Mouse (Mus musculus) testis, adult 2 months (tissue): ENCODE data around the gene Dntt. TPM values are rescaled to one million over a fixed set of nuclear protein-coding genes. Genes with fewer than 3 reads are reported as not detected.

Source experiments
- H3K27ac ChIP-seq: fragments of 200-500 bp; 2 replicates; pipeline ENCODE4 v1.5.1; 2012; ENCODE audit warnings: low read depth, low read length; ENCODE audit not compliant: control insufficient read depth, insufficient read depth
- H3K27me3 ChIP-seq: fragments of 200-500 bp; 2 replicates; pipeline ENCODE4 v1.6.1; 2012; ENCODE audit warnings: mild to moderate bottlenecking, low read length, moderate library complexity; ENCODE audit not compliant: control insufficient read depth, insufficient read depth
- H3K36me3 ChIP-seq: fragments of 200-500 bp; 2 replicates; pipeline ENCODE4 v1.6.1; 2012; ENCODE audit warnings: mild to moderate bottlenecking, low read length; ENCODE audit not compliant: control insufficient read depth, insufficient read depth
- H3K4me1 ChIP-seq: fragments of 200-500 bp; 2 replicates; pipeline ENCODE4 v1.6.1; 2012; ENCODE audit warnings: low read length; ENCODE audit not compliant: control insufficient read depth, insufficient read depth
- H3K4me3 ChIP-seq: fragments of 200-500 bp; 2 replicates; pipeline ENCODE4 v1.5.1; 2012; ENCODE audit warnings: low read depth, mild to moderate bottlenecking, low read length, moderate library complexity, mixed read lengths; ENCODE audit not compliant: control insufficient read depth
- CTCF ChIP-seq: fragments of 200-500 bp; IDR thresholded peaks from 2 replicates; pipeline ENCODE4 v1.5.1; 2012; ENCODE audit warnings: low read depth, mild to moderate bottlenecking, inconsistent platforms, low read length, moderate library complexity; ENCODE audit not compliant: control insufficient read depth, insufficient read depth, insufficient replicate concordance
- POLR2A ChIP-seq: fragments of 200-500 bp; IDR thresholded peaks from 2 replicates; pipeline ENCODE4 v1.6.1; 2012; ENCODE audit warnings: low read depth, mild to moderate bottlenecking, inconsistent platforms, low read length, moderate library complexity; ENCODE audit not compliant: control insufficient read depth
- polyA plus RNA-seq: library from polyadenylated mRNA; depleted of rRNA; stranded (reverse); fragments of >200 nt; gene quantifications from 2 replicates; pipeline ENCODE4 v1.2.3, GENCODE M21; 2012

The Dntt gene
- polyA plus RNA-seq, 1 experiment = 0.25 TPM

GRCm38 (mm10) chr19:40998469-40999170 is 30.5 kb upstream of the Dntt start:
- Histone ChIP-seq H3K27ac (no peak overlapping the region), H3K36me3 (no peaks in the 10 kb centered on the region), H3K27me3 (no peaks in the 10 kb centered on the region), H3K4me3 (no peak overlapping the region), H3K4me1 (no peaks in the 10 kb centered on the region)
- TF ChIP-seq POLR2A (no peak), CTCF (no peak)

DNA sequence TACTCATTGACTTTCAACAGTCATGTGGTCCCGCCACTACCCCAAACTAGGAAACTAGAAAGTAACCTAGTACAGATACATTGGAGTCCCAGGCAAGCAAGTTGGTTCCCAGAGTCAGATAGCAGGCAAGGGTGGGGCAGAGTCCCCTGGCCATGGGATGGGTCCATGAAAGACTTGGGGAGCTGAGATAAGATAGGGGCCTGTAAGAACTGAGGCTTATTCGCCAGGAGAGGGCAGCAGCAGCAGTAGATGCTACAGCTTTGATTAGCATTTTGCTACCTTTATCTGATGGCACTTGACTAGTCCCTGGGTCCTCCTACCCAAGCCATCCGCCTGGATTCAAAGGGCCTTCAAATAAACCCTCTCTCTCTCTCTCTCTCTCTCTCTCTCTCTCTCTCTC is 29.5 kb upstream of the Dntt start:
- Histone ChIP-seq H3K4me1 (no peaks in the 10 kb centered on the region), H3K36me3 (no peaks in the 10 kb centered on the region), H3K4me3 (no peak overlapping the region), H3K27ac (no peak overlapping the region), H3K27me3 (no peaks in the 10 kb centered on the region)
- TF ChIP-seq POLR2A = no peak
- TF ChIP-seq CTCF = no peak

DNA sequence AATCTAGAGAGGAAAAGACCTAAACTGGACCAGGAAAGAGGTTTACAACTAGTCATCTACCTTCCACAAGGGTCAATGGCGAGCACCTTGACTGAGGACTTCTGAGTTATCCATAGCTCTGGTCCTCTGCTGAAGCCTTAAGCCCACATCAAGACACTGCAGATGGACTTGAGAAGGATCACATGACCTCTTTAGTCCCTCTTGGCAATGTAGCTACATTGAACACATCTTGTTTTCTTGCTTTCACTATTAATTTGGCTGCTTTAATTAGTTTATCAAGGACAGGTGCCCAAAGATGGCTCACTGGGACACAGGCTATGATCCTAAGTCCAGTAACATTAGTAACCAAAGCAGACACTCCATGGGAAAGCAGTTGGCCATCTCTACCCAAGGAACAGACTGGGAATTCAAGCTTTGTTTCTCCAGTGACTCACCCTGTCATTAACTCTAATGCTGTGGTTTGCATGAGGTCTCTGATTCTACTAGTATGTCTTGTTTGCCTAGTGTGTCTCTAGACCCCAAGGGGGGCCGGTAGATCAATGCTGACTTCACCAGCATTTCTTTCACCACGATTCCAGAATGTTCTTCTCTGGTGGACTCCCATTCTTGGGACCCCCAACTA is 25.3 kb upstream of the Dntt start:
- TF ChIP-seq CTCF = no peak
- no peak for TF ChIP-seq POLR2A
- Histone ChIP-seq H3K36me3 (no peaks in the 10 kb centered on the region), H3K4me3 (no peak overlapping the region), H3K27ac (no peak overlapping the region), H3K27me3 (no peaks in the 10 kb centered on the region), H3K4me1 (no peaks in the 10 kb centered on the region)

GRCm38 (mm10) chr19:41006621-41007020 is 22.5 kb upstream of the Dntt start:
- H3K27ac ChIP-seq = no peak overlapping the region
- no peaks in the 10 kb centered on the region for H3K36me3 ChIP-seq
- H3K4me1 ChIP-seq = no peaks in the 10 kb centered on the region
- H3K4me3 ChIP-seq = no peak overlapping the region
- TF ChIP-seq CTCF (no peak), POLR2A (no peak)
- no peaks in the 10 kb centered on the region for H3K27me3 ChIP-seq

- Histone ChIP-seq H3K27me3 (no peaks in the 10 kb centered on the region), H3K27ac (no peak overlapping the region), H3K4me3 (no peak overlapping the region), H3K36me3 (no peaks in the 10 kb centered on the region), H3K4me1 (no peaks in the 10 kb centered on the region)
- TF ChIP-seq CTCF (no peak), POLR2A (no peak)
Measured at GRCm38 (mm10) chr19:41007326-41007725, 21.7 kb upstream of the Dntt start.

DNA sequence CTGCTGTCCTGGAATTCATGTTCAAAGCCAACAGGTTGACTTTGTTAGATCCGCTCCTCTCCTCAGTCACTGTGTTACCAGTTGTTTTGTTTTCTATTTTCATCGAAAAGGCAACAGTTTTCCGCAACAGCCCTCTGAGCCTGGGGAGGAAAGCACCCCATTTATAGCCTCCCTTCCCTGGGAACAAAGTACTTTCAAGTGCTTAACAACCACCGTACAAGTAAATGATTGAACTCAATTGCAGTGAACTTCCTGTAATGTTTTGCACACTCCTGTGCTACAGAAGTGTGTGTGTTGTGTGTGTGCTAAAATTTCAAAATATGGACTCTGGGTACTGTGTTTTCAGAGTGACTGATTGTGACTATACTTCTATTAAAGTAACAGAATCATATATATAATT is 21.3 kb upstream of the Dntt start:
- Histone ChIP-seq H3K36me3 (no peaks in the 10 kb centered on the region), H3K4me1 (no peaks in the 10 kb centered on the region), H3K27ac (no peak overlapping the region), H3K27me3 (no peaks in the 10 kb centered on the region), H3K4me3 (no peak overlapping the region)
- TF ChIP-seq POLR2A (no peak), CTCF (no peak)

GRCm38 (mm10) chr19:41008674-41009395 is 20.2 kb upstream of the Dntt start:
- H3K27ac ChIP-seq = no peak overlapping the region
- H3K27me3 ChIP-seq = no peaks in the 10 kb centered on the region
- TF ChIP-seq CTCF = no peak
- no peak for TF ChIP-seq POLR2A
- H3K4me1 ChIP-seq = no peaks in the 10 kb centered on the region
- no peaks in the 10 kb centered on the region for H3K36me3 ChIP-seq
- no peak overlapping the region for H3K4me3 ChIP-seq
